Mouse (Mus musculus) spleen, adult 2 months (tissue): ENCODE results near the gene Gm45713. TPM values are rescaled to one million over a fixed set of nuclear protein-coding genes. Genes with fewer than 3 reads are reported as not detected.

ENCODE experiments used
- DNase-seq, 2 experiments: peaks; one replicate each; pipeline versions ENCODE4 v3.0.0 to v3.0.0-alpha.2; 2012 to 2021; ENCODE audit warnings: low spot score in 2 of 2, low read depth in 1 of 2
- H3K27ac ChIP-seq: fragments of 200-500 bp; 2 replicates; pipeline ENCODE4 v1.5.1; 2012; ENCODE audit warnings: low read length, inconsistent platforms; ENCODE audit not compliant: insufficient read depth
- H3K27me3 ChIP-seq: fragments of 200-500 bp; 2 replicates; pipeline ENCODE4 v1.6.1; 2012; ENCODE audit warnings: mild to moderate bottlenecking, moderate library complexity, low read length, inconsistent platforms; ENCODE audit not compliant: control insufficient read depth, insufficient read depth
- H3K36me3 ChIP-seq: fragments of 200-500 bp; 2 replicates; pipeline ENCODE4 v1.6.1; 2012; ENCODE audit warnings: mild to moderate bottlenecking, low read length, inconsistent platforms; ENCODE audit not compliant: control insufficient read depth, insufficient read depth
- H3K4me1 ChIP-seq: fragments of 200-500 bp; 2 replicates; pipeline ENCODE4 v1.6.1; 2011; ENCODE audit warnings: inconsistent platforms; ENCODE audit not compliant: control insufficient read depth, insufficient read depth, insufficient read length
- H3K4me3 ChIP-seq: fragments of 200-500 bp; 2 replicates; pipeline ENCODE4 v1.5.1; 2011; ENCODE audit warnings: mild to moderate bottlenecking, inconsistent platforms; ENCODE audit not compliant: insufficient read depth, insufficient read length; ENCODE audit errors: extremely low read depth
- CTCF ChIP-seq: fragments of 200-500 bp; IDR thresholded peaks from 2 replicates; pipeline ENCODE4 v1.5.1; 2011; ENCODE audit warnings: mild to moderate bottlenecking, inconsistent platforms; ENCODE audit not compliant: insufficient read depth, insufficient read length, insufficient replicate concordance; ENCODE audit errors: extremely low read depth
- POLR2A ChIP-seq: fragments of 200-500 bp; IDR thresholded peaks from 2 replicates; pipeline ENCODE4 v1.6.1; 2011; ENCODE audit warnings: low read depth, low read length, inconsistent platforms
- WGBS: fragments of 180-500 bp; shearing (Covaris S2); methylation state at CpG from one replicate; pipeline ENCODE4 v1.1.7; 2018; 5-methylcytosine and 5-hydroxymethylcytosine counted together
- polyA plus RNA-seq: library from polyadenylated mRNA; depleted of rRNA; stranded (reverse); fragments of >200 nt; gene quantifications from 2 replicates; pipeline ENCODE4 v1.2.3, GENCODE M21; 2012

Gene Gm45713
- polyA plus RNA-seq, 1 experiment = 0.70 TPM

DNA sequence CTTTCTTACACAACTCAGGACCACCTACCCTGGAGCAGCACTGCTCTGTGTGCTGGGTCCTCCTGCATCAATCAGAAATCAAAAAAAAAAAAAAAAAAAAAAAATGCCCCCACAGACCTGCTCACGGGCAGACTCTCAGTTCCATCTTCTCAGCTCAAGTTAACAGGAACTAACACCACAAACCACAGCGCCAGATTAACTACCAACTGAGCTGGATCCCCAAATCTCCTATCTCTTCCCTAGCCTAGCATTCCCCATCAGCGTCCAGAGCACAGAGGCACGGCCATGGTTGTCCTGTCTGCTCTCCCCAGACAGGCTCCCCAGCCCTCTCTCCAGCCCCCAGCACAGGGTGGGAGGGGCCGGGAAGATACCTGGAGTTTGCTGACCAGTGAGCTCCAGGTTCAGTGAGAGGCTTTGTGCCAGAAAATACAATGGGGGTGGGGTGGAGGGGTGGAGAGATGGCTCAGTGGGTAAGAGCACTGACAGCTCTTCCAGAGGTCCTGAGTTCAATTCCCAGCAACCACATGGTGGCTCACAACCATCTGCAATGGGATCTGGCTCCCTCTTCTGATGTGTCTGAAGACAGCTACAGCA, 28.9 kb downstream of the Gm45713 start:
- no peak for DNase-seq
- Histone ChIP-seq H3K36me3 (no peaks in the 10 kb centered on the region), H3K4me3 (no peak overlapping the region), H3K27me3 (no peaks in the 10 kb centered on the region), H3K4me1 (peaks cover 5% of the 10 kb centered on the region), H3K27ac (no peak overlapping the region)
- no peak for TF ChIP-seq CTCF
- TF ChIP-seq POLR2A = no peak
- 46% methylated on average over 5 of the region's 5 CpGs for WGBS

GRCm38 (mm10) chr7:45106441-45106840, 29.6 kb downstream of the Gm45713 start:
- peaks cover 5% of the 10 kb centered on the region for H3K4me1 ChIP-seq
- no peak overlapping the region for H3K4me3 ChIP-seq
- 82% methylated on average over 6 of the region's 6 CpGs for WGBS
- H3K27me3 ChIP-seq = no peaks in the 10 kb centered on the region
- DNase-seq = no peak
- peak overlapping the region; percentile 9; the same call in 1 of the 2 replicates for H3K27ac ChIP-seq
- TF ChIP-seq CTCF (no peak), POLR2A (no peak)
- H3K36me3 ChIP-seq = no peaks in the 10 kb centered on the region

DNA sequence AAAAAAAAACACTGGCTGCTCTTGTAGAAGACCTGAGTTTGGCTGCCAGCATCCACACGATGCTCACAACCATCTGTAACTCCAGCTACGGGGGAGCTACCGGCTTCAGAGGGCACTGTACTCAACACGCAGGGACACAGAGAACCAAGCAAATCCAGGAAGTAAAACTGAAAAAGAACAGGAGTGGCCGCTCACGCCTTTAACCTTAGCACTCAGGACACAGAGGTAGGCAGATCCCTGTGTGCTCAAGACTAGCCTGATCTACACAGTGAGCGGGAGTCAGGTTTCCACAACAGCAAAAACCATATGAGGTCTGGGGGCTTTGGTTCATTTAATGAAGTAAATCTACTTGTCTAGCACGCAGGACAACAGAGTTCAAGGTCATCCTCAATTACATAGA, 30.5 kb downstream of the Gm45713 start:
- TF ChIP-seq CTCF = no peak
- TF ChIP-seq POLR2A = no peak
- Histone ChIP-seq H3K4me1 (peaks cover 5% of the 10 kb centered on the region), H3K27me3 (no peaks in the 10 kb centered on the region), H3K27ac (no peak overlapping the region), H3K36me3 (no peaks in the 10 kb centered on the region), H3K4me3 (no peak overlapping the region)
- 83% methylated on average over 8 of the region's 8 CpGs for WGBS
- no peak for DNase-seq

DNA sequence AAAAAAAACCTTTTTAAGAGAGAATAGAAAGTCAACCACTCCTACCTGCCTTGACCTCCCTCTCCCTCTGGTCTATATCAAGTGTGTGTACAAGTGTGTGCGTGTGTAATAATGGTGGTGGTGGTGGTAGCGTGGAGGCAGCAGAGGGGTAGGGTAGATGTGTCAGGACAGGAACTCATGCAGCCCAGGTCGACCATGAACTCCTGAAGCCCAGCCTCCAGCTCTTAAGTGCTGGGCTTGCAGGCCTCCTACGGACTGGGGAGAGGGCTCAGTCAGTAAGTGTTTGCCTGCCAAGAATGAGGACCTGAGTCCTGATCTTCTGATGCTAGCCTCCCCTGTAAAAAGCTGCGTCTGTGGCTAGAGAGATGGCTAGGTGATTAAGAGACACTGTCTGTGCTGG, 31.1 kb downstream of the Gm45713 start:
- Histone ChIP-seq H3K27me3 (no peaks in the 10 kb centered on the region), H3K27ac (no peak overlapping the region), H3K36me3 (no peaks in the 10 kb centered on the region), H3K4me3 (no peak overlapping the region), H3K4me1 (peaks cover 5% of the 10 kb centered on the region)
- no peak for DNase-seq
- TF ChIP-seq CTCF (no peak), POLR2A (no peak)
- 82% methylated on average over 5 of the region's 5 CpGs for WGBS

DNA sequence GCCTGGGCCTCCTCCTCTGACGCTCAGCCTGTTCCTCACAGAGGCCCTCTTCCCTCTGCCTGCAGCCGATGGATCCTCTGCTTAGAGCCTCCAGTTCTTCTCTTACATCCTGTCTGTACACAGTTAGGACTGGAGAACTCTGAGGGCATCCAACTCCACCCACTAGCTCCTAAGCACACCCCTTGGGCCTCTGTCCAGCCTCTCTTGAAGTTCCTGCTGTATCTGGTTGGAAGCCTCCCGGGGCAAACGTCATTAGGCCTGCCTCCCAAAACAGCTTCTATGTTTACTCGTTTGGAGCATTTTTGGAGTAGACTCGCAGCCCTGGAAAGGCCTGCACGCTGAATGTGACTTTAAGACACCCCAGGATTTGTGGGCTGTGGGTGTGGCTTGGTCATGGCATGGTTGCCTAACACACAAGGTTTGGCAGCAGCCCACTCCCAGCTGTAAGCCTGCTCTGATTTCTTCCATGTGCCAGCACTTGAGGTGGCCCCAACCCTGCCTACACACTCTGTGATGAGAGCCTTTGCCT, 32.3 kb downstream of the Gm45713 start, which contains the start of gene Fcgrt:
Fcgrt (minus strand) TSS at position 200 of the 529 bp plus-strand sequence.
- no peaks in the 10 kb centered on the region for H3K36me3 ChIP-seq
- H3K27ac ChIP-seq = peak within 1 kb of the TSS; percentile 73
- DNase-seq = no peak
- peak within 1 kb of the TSS; percentile 49; the same call in 1 of the 2 replicates for H3K4me3 ChIP-seq
- WGBS = 45% methylated on average over 7 of the region's 7 CpGs
- peaks cover 5% of the 10 kb centered on the region for H3K4me1 ChIP-seq
- H3K27me3 ChIP-seq = no peaks in the 10 kb centered on the region
- TF ChIP-seq CTCF (no peak), POLR2A (0 out of 2 replicates have a peak, but pooled peaks have one; percentile 5)

- TF ChIP-seq CTCF (no peak), POLR2A (no peak)
- Histone ChIP-seq H3K4me3 (peak overlapping the region; percentile 49; the same call in 1 of the 2 replicates), H3K27ac (peak overlapping the region; percentile 73), H3K27me3 (no peaks in the 10 kb centered on the region), H3K36me3 (no peaks in the 10 kb centered on the region), H3K4me1 (peaks cover 5% of the 10 kb centered on the region)
- 77% methylated on average over 9 of the region's 9 CpGs for WGBS
- no peak for DNase-seq
Measured at GRCm38 (mm10) chr7:45102940-45103585, 33.0 kb downstream of the Gm45713 start.
